Mouse (Mus musculus) hindbrain, embryonic 16.5 days (tissue): ENCODE data around the gene Slc25a1. TPM values are rescaled to one million over a fixed set of nuclear protein-coding genes. Genes with fewer than 3 reads are reported as not detected.

Experiments
- ATAC-seq: fragments of 200-750 bp; cut with Nextera tagmentation; 2 replicates; pipeline ENCODE4 v1.8.0; 2017; ENCODE audit warnings: moderate TSS enrichment, moderate library complexity
- H3K27ac ChIP-seq: fragments of 300-500 bp; sonication (generic); 2 replicates; pipeline ENCODE4 v1.5.1; 2014; ENCODE audit warnings: low read depth, mild to moderate bottlenecking, control low read depth, low read length, moderate library complexity
- H3K27me3 ChIP-seq: fragments of 300-500 bp; sonication (generic); replicated peaks from 2 replicates; pipeline ENCODE4 v1.6.1; 2014; ENCODE audit warnings: low read length; ENCODE audit not compliant: control insufficient read depth, insufficient read depth
- H3K36me3 ChIP-seq: fragments of 300-500 bp; sonication (generic); 2 replicates; pipeline ENCODE4 v1.6.1; 2014; ENCODE audit warnings: mild to moderate bottlenecking, low read length, moderate library complexity, mixed read lengths; ENCODE audit not compliant: control insufficient read depth, insufficient read depth
- H3K4me1 ChIP-seq: fragments of 300-500 bp; sonication (generic); 2 replicates; pipeline ENCODE4 v1.6.1; 2014; ENCODE audit warnings: low read depth, low read length; ENCODE audit not compliant: control insufficient read depth, insufficient read depth
- H3K4me2 ChIP-seq: fragments of 300-500 bp; sonication (generic); 2 replicates; pipeline ENCODE4 v1.6.1; 2014; ENCODE audit warnings: mild to moderate bottlenecking, low read length, control low read depth, moderate library complexity
- H3K4me3 ChIP-seq: fragments of 300-500 bp; sonication (generic); 2 replicates; pipeline ENCODE4 v1.5.1; 2014; ENCODE audit warnings: mild to moderate bottlenecking, low read length, control low read depth, moderate library complexity
- H3K9ac ChIP-seq: fragments of 300-500 bp; sonication (generic); 2 replicates; pipeline ENCODE4 v1.6.1; 2014; ENCODE audit warnings: low read depth, mild to moderate bottlenecking, control low read depth, low read length, moderate library complexity
- H3K9me3 ChIP-seq: fragments of 300-500 bp; sonication (generic); 2 replicates; pipeline ENCODE4 v1.6.1; 2014; ENCODE audit warnings: mild to moderate bottlenecking, low read length, moderate library complexity; ENCODE audit not compliant: control insufficient read depth
- WGBS: fragments of 180-500 bp; shearing (Covaris S2); extraction: QIAGEN DNeasy Blood & Tissue Kit; methylation state at CpG from one replicate; pipeline ENCODE4 v1.1.7; 2014; 5-methylcytosine and 5-hydroxymethylcytosine counted together
- polyA plus RNA-seq: library from polyadenylated mRNA; unstranded; fragments of >200 nt; fragmentation: Nextera tagmentation; extraction: Ambion mirVana; gene quantifications from 2 replicates; pipeline ENCODE4 v1.2.1, GENCODE M21; 2015

The Slc25a1 gene
- polyA plus RNA-seq, 1 experiment from 2014 or later, result 210 TPM

- WGBS, result 91% methylated on average over 4 of the region's 4 CpGs
- no peak overlapping the region for H3K4me2 ChIP-seq
- 0 out of 2 replicates have a peak, but pooled peaks cover 2% of the 10 kb centered on the region for H3K36me3 ChIP-seq
- no peaks in the 10 kb centered on the region for H3K9me3 ChIP-seq
- H3K9ac ChIP-seq, result no peak overlapping the region
- ATAC-seq, result no peak
- no peak overlapping the region for H3K27ac ChIP-seq
- no peaks in the 10 kb centered on the region for H3K27me3 ChIP-seq
- no peaks in the 10 kb centered on the region for H3K4me1 ChIP-seq
- no peak overlapping the region for H3K4me3 ChIP-seq
These were observed 48.4 kb downstream of the Slc25a1 start for GRCm38 (mm10) chr16:17879571-17879970.

- Histone ChIP-seq H3K4me3 (no peak overlapping the region), H3K27ac (no peak overlapping the region), H3K9me3 (no peaks in the 10 kb centered on the region), H3K9ac (no peak overlapping the region), H3K4me1 (no peaks in the 10 kb centered on the region), H3K36me3 (peaks cover 11% of the 10 kb centered on the region; the same call in 1 of the 2 replicates), H3K4me2 (no peak overlapping the region), H3K27me3 (no peaks in the 10 kb centered on the region)
- 97% methylated on average over 1 of the region's 1 CpGs for WGBS
- ATAC-seq, result no peak
These were observed 51.9 kb downstream of the Slc25a1 start for GRCm38 (mm10) chr16:17876096-17876495.

Other genes with a start within 250 kb of the Slc25a1 start
- gene Med15, start 195.3 kb downstream of the Slc25a1 start, polyA plus RNA-seq, result 43.2 and 52.6 TPM in 2 replicates
- 90.2 and 98.7 TPM in 2 replicates for gene Klhl22, start 168.6 kb downstream of the Slc25a1 start, polyA plus RNA-seq
- 1.4 TPM in 2 replicates for gene Scarf2, start 130.9 kb downstream of the Slc25a1 start, polyA plus RNA-seq
- gene B830017H08Rik, start 95.1 kb downstream of the Slc25a1 start, polyA plus RNA-seq, result 3.3 and 3.9 TPM in 2 replicates
- gene Car15, start 89.9 kb downstream of the Slc25a1 start, polyA plus RNA-seq, result 3.5 and 3.8 TPM in 2 replicates
- gene Gm20518, start 36.5 kb downstream of the Slc25a1 start, polyA plus RNA-seq, result 0.29 and 0.36 TPM in 2 replicates
- gene Tssk1, start 34.0 kb downstream of the Slc25a1 start, polyA plus RNA-seq, result 0.05 TPM in 1 of 2 replicates, not detected in the other
- gene Dgcr2, start 29.7 kb downstream of the Slc25a1 start, polyA plus RNA-seq, result 105 and 116 TPM in 2 replicates
- gene Tssk2, start 29.6 kb downstream of the Slc25a1 start, polyA plus RNA-seq, result 0.11 TPM in 1 of 2 replicates, not detected in the other
- 41.8 and 46.2 TPM in 2 replicates for gene Ess2, start 16.9 kb downstream of the Slc25a1 start, polyA plus RNA-seq
- 0.70 and 1.4 TPM in 2 replicates for gene Gsc2, start 13.2 kb downstream of the Slc25a1 start, polyA plus RNA-seq
- not detected in 2 replicates for gene Vpreb2, start 52.2 kb upstream of the Slc25a1 start, polyA plus RNA-seq
- gene Dgcr6, start 124.6 kb upstream of the Slc25a1 start, polyA plus RNA-seq, result 145 and 162 TPM in 2 replicates
- gene Prodh, start 162.0 kb upstream of the Slc25a1 start, polyA plus RNA-seq, result 5.7 and 6.8 TPM in 2 replicates
- gene Rtn4r, start 199.4 kb upstream of the Slc25a1 start, polyA plus RNA-seq, result 15.6 and 24.3 TPM in 2 replicates